Mouse (Mus musculus) embryo, embryonic 10 days (tissue): ENCODE data around the gene Hcrt.

Experiments used
- DNase-seq: peaks from one replicate; pipeline ENCODE4 v3.0.0-alpha.2; 2015; ENCODE audit warnings: low spot score

Hcrt gene

GRCm38 (mm10) chr11:100767871-100768270 lies 5.1 kb upstream of the Hcrt start:
- DNase-seq: no peak

GRCm38 (mm10) chr11:100766726-100767125 lies 4.0 kb upstream of the Hcrt start:
- no peak for DNase-seq

GRCm38 (mm10) chr11:100761547-100762045 lies 1.1 kb downstream of the Hcrt start:
- peak; percentile 94 for DNase-seq

GRCm38 (mm10) chr11:100759611-100760233 lies 3.0 kb downstream of the Hcrt start, which contains the start of gene Kcnh4:
Gene Kcnh4, minus strand, starts transcription at chr11:100759942.
- peak; percentile 49 for DNase-seq

GRCm38 (mm10) chr11:100758707-100759610 lies 3.8 kb downstream of the Hcrt start:
- peak; percentile 84 for DNase-seq

- no peak for DNase-seq
Observed at GRCm38 (mm10) chr11:100757566-100757965, 5.2 kb downstream of the Hcrt start.

GRCm38 (mm10) chr11:100756476-100756875 lies 6.3 kb downstream of the Hcrt start:
- DNase-seq: no peak

GRCm38 (mm10) chr11:100754693-100755057 lies 8.1 kb downstream of the Hcrt start:
- DNase-seq: no peak

- DNase-seq: no peak
Observed at GRCm38 (mm10) chr11:100754021-100754692, 8.6 kb downstream of the Hcrt start.

- DNase-seq: no peak
Observed at GRCm38 (mm10) chr11:100752294-100752693, 10.4 kb downstream of the Hcrt start.

- DNase-seq: no peak
Observed at GRCm38 (mm10) chr11:100750127-100750526, 12.6 kb downstream of the Hcrt start.

- no peak for DNase-seq
Observed at GRCm38 (mm10) chr11:100749469-100749868, 13.3 kb downstream of the Hcrt start.

GRCm38 (mm10) chr11:100748620-100749019 lies 14.1 kb downstream of the Hcrt start:
- no peak for DNase-seq

- no peak for DNase-seq
Observed at GRCm38 (mm10) chr11:100747114-100747513, 15.6 kb downstream of the Hcrt start.

- DNase-seq: no peak
Observed at GRCm38 (mm10) chr11:100746546-100746945, 16.2 kb downstream of the Hcrt start.

- DNase-seq: peak; percentile 71
Observed at GRCm38 (mm10) chr11:100745085-100745484, 17.6 kb downstream of the Hcrt start.

GRCm38 (mm10) chr11:100741348-100741747 lies 21.4 kb downstream of the Hcrt start:
- no peak for DNase-seq

GRCm38 (mm10) chr11:100738749-100739148 lies 24.0 kb downstream of the Hcrt start:
- DNase-seq: no peak

GRCm38 (mm10) chr11:100738066-100738604 lies 24.6 kb downstream of the Hcrt start, which contains the start of gene Rab5c:
Gene Rab5c, minus strand, starts transcription at chr11:100738215.
- peak; percentile 99 for DNase-seq

GRCm38 (mm10) chr11:100737105-100737733 lies 25.5 kb downstream of the Hcrt start:
- DNase-seq: no peak

- DNase-seq: no peak
Observed at GRCm38 (mm10) chr11:100736746-100737080, 26.0 kb downstream of the Hcrt start.
